Mouse (Mus musculus) heart, adult 2 months (tissue): Measurements from ENCODE around the gene Samd4.

Experiments used
- CTCF ChIP-seq: fragments of 200-600 bp; IDR thresholded peaks from 2 replicates; pipeline ENCODE4 v1.8.1; 2022; ENCODE audit warnings: antibody characterized with exemption, mild to moderate bottlenecking, moderate library complexity
- EP300 ChIP-seq: fragments of 200-500 bp; IDR thresholded peaks from 2 replicates; pipeline ENCODE4 v1.6.1; 2011; ENCODE audit warnings: low read depth, low read length, control low read depth; ENCODE audit not compliant: insufficient read depth
- POLR2A ChIP-seq: fragments of 200-500 bp; IDR thresholded peaks from 2 replicates; pipeline ENCODE4 v1.6.1; 2011; ENCODE audit warnings: mild to moderate bottlenecking, low read depth, low read length, control low read depth; ENCODE audit not compliant: insufficient read depth

DNA sequence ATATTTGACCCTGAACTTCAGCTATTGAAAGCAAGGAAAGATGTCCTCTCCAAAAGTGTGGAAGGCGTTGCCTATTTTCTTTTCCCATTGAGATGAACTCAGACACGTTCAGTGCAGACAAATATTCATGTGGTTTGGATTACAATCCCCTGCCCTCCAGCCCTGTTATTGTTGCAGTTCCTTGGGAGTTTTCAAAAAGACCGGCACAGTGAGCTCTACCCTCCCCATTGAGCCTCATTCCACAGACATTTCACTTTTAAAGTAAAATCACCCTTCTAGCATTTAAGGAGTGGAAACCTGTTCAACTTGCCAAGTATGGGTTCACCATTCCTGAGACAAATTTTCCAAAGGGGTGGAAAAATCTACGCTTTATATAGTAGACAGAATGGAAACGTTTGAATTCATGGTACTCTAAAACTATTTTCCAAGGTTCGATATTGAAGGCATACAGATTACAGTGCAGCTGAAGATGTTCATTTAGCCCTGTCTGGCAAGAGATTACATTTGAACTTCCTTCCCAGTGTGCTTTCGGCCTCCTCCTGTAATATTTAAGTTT, 76.6 kb downstream of the Samd4 start:
- no peak for TF ChIP-seq EP300
- TF ChIP-seq CTCF: no peak
- TF ChIP-seq POLR2A: no peak
